Mouse (Mus musculus): ENCODE data around the gene Unk. TPM values are rescaled to one million over a fixed set of nuclear protein-coding genes. Genes with fewer than 3 reads are reported as not detected.

Unk gene
- total and polyA plus RNA-seq, 2 experiments from 2014 or later = 22.5 to 43.8 TPM

DNA sequence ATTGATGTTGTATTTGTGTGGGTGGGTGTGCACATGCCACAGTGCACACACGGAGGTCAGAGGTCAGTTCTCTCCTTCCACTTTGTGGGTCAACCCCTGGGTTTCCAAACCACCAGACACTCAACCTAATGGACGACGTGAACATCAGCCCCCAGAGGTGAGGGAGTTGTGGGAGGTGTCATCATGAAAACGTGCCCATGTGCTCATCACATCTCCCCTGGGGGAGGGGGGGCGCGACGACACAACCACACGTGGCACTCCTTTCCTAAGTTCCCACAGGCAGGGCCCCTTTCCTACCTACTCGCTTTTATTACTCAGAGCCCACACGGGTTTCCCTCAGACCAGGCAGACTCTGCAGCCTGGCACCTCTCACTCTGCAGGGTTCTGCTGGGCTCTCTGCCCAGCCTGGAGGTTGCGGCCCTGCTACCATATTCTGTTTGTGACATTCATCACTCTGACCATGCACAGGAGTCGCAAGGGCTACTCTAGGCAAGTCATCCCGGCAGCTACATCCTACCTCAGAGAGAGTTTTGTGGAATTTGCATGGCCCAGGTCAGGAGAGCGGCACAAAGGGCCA is 53.1 kb downstream of the Unk start:
- DNase-seq (no peak), ATAC-seq (no peak)
- H3K9ac ChIP-seq = no peak overlapping the region
- no peaks in the 10 kb centered on the region for H3K27me3 ChIP-seq (ENCODE audit: insufficient read depth, low read length)
- 0 out of 2 replicates have a peak, but pooled peaks cover 4% of the 10 kb centered on the region for H3K4me1 ChIP-seq (ENCODE audit: insufficient read depth)
- 91% methylated on average over 14 of the region's 14 CpGs for WGBS
- H3K27ac ChIP-seq (ENCODE audit: low read depth, low read length) = no peak overlapping the region
- no peaks in the 10 kb centered on the region for H3K9me3 ChIP-seq (ENCODE audit: low read length)
- peaks cover 51% of the 10 kb centered on the region for H3K36me3 ChIP-seq (ENCODE audit: insufficient read depth)
- no peak overlapping the region for H3K4me3 ChIP-seq (ENCODE audit: low read depth, low read length)
- no peak overlapping the region for H3K4me2 ChIP-seq (ENCODE audit: low read depth)
- TF ChIP-seq CTCF (IDR thresholded peaks at IDR 0.05; ENCODE audit: low read depth) = no peak

DNA sequence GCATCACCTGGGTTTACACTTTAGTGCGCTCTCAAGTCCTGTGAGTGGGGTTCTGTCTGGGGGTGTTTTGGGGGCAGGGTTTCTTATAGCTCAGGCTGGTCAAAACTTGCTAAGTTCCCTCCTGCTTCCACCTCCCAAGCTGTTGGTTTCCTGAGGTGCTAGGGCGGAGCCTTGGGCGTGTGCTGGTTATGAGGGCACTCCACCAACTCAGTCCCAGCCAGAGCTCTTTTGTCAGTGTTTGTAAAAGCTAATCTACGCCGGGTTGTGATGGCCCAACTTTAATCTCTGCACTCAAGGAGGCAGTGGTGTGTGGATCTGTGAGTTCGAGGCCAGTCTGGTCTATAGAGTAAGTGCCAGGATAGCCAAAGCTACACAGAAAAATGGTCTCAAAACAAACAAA is 54.0 kb downstream of the Unk start:
- Histone ChIP-seq H3K4me3 (ENCODE audit: low read depth, low read length) (no peak overlapping the region), H3K9me3 (ENCODE audit: low read length) (no peaks in the 10 kb centered on the region), H3K36me3 (ENCODE audit: insufficient read depth) (peaks cover 45% of the 10 kb centered on the region), H3K27me3 (ENCODE audit: insufficient read depth, low read length) (no peaks in the 10 kb centered on the region), H3K27ac (ENCODE audit: low read depth, low read length) (no peak overlapping the region), H3K4me1 (ENCODE audit: insufficient read depth) (0 out of 2 replicates have a peak, but pooled peaks cover 4% of the 10 kb centered on the region), H3K9ac (no peak overlapping the region), H3K4me2 (ENCODE audit: low read depth) (no peak overlapping the region)
- 94% methylated on average over 6 of the region's 6 CpGs for WGBS
- DNase-seq (no peak), ATAC-seq (no peak)
- no peak for TF ChIP-seq CTCF (IDR thresholded peaks at IDR 0.05; ENCODE audit: low read depth)

DNA sequence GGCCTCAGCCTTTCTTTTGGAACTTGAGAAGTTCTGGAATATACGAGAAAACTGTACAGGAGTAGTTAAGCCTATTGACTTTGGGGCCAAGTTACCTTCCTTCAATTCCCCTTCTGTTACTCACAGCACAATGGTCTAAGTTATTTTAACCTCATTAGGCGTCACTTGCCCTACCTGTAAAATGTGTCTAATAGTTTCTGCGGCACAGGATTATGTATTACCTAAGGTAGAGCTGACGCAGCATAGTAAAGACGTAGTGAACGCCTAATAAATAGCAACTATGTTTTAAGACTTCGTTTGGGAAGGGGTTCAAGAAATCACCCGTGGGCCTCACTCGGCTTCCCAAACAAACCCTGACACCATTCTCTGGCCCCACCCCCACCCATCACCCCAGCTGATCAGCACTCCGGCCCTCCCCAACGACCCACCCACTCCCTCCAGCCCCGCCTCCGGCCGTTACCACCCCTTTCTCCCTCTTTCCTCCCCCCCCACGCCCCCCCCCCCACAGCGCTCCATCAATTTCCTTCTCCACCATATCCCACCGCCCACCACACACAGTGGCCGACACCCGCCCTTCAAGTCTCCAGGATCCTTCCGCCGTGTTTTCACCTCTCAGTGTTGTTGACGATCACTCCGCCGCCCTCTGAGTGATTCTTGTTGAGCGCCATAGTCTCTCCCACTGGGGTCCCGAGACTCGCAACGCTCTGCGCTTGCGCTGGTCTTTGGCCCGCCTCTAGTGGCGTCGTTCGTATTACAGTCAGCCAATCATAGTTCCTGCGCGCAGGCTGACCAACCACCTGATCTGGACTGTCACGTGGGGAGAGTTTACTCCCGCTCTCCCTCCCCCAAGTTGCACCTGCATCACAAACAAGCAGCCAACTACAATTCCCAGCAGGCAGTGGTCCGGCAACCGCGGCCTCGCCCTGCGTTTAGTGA is 56.4 kb downstream of the Unk start, which contains the start of gene Wbp2:
Gene Wbp2, minus strand, starts transcription at position 738 of the 936 bp plus-strand sequence.
- H3K9me3 ChIP-seq (ENCODE audit: low read length) = no peaks in the 10 kb centered on the region
- peak; percentile 97 for ATAC-seq
- TF ChIP-seq CTCF (IDR thresholded peaks at IDR 0.05; ENCODE audit: low read depth) = peak; percentile 63
- H3K4me2 ChIP-seq (ENCODE audit: low read depth) = peak within 1 kb of the TSS; percentile 61
- peak; percentile 99 for DNase-seq
- 0 out of 2 replicates have a peak, but pooled peaks cover 4% of the 10 kb centered on the region for H3K4me1 ChIP-seq (ENCODE audit: insufficient read depth)
- peak within 1 kb of the TSS; percentile 36 for H3K9ac ChIP-seq
- WGBS = 3% methylated on average over 41 of the region's 43 CpGs
- peak within 1 kb of the TSS; percentile 67 for H3K27ac ChIP-seq (ENCODE audit: low read depth, low read length)
- H3K27me3 ChIP-seq (ENCODE audit: insufficient read depth, low read length) = no peaks in the 10 kb centered on the region
- peak within 1 kb of the TSS; percentile 48 for H3K4me3 ChIP-seq (ENCODE audit: low read depth, low read length)
- peaks cover 22% of the 10 kb centered on the region for H3K36me3 ChIP-seq (ENCODE audit: insufficient read depth)

DNA sequence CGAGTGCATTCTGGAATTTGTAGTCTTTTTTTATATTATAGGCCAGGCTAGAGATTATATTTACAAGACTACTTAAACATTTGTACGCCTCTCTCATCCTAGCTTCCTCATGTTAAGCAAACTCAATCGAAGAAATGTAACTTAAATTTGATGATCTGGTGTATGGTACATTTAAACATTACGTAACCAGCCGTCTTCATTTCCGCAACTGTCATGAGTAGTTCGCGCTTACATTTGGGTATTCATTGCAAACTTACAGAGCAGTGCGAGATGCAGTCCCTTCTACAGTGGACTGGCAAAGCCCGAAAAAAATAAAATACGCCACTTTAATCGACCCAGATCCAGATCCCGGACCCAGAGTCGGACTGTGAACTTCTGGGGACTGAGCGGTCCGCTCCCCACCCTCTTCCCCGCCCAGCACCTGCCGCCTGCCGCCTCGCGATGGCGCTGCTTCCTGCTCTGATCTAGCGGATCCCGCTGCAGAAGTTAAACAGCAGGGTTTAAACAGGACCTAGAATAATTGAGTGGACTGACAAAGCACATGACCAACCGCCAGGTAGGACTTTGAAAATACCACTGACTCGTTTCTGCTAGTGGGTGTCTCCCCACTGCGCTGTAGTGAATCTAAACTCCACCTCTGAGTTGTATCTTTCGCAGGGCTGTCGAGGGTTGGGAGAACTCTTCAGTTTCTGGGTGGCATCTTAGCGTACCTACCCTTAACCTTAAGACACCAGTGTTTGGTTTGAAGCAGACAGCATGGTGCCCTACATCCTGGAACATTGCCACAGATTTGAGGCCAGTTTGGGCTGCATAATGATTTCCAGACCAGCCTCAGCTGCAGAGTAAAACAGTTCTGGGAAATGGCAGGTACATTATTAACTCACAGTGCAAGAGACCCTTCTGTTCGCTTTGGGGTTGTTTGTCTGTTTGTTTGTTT is 57.3 kb downstream of the Unk start:
- Histone ChIP-seq H3K36me3 (ENCODE audit: insufficient read depth) (peaks cover 13% of the 10 kb centered on the region), H3K27me3 (ENCODE audit: insufficient read depth, low read length) (no peaks in the 10 kb centered on the region), H3K4me3 (ENCODE audit: low read depth, low read length) (peak overlapping the region; percentile 48), H3K4me2 (ENCODE audit: low read depth) (peak overlapping the region; percentile 61), H3K9me3 (ENCODE audit: low read length) (no peaks in the 10 kb centered on the region), H3K27ac (ENCODE audit: low read depth, low read length) (peak overlapping the region; percentile 54; the same call in 1 of the 2 replicates), H3K4me1 (ENCODE audit: insufficient read depth) (0 out of 2 replicates have a peak, but pooled peaks cover 4% of the 10 kb centered on the region), H3K9ac (0 out of 2 replicates have a peak overlapping the region, but pooled peaks have one; percentile 23)
- peak; percentile 89 for TF ChIP-seq CTCF (IDR thresholded peaks at IDR 0.05; ENCODE audit: low read depth)
- WGBS = 4% methylated on average over 31 of the region's 31 CpGs
- ATAC-seq (peak; percentile 81), DNase-seq (peak; percentile 88)

DNA sequence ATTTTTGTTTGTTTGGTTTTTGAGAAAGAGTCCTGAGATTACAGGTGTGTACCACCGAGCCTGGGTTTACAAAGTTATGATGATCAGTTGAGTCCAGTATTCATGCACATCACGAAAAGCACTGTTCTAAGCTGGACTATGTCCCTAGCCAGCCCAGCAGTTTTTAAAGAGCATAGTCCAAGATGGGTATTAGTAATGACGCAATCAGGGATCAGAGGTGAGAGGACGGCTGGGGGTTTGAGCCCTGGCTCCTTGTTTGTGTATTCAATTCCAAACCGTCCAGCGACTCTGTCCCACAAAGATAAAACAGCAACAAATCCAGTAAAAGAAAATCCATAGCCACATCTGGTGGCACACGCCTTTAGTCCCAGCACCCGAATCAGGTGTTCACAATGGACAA is 58.1 kb downstream of the Unk start:
- WGBS = 84% methylated on average over 8 of the region's 8 CpGs
- ATAC-seq (no peak), DNase-seq (no peak)
- H3K27ac ChIP-seq (ENCODE audit: low read depth, low read length) = no peak overlapping the region
- 0 out of 2 replicates have a peak, but pooled peaks cover 4% of the 10 kb centered on the region for H3K4me1 ChIP-seq (ENCODE audit: insufficient read depth)
- peaks cover 7% of the 10 kb centered on the region for H3K36me3 ChIP-seq (ENCODE audit: insufficient read depth)
- no peak overlapping the region for H3K4me3 ChIP-seq (ENCODE audit: low read depth, low read length)
- H3K27me3 ChIP-seq (ENCODE audit: insufficient read depth, low read length) = no peaks in the 10 kb centered on the region
- H3K9ac ChIP-seq = no peak overlapping the region
- no peak overlapping the region; the same call in 1 of the 2 replicates for H3K4me2 ChIP-seq (ENCODE audit: low read depth)
- no peak for TF ChIP-seq CTCF (IDR thresholded peaks at IDR 0.05; ENCODE audit: low read depth)
- H3K9me3 ChIP-seq (ENCODE audit: low read length) = no peaks in the 10 kb centered on the region

DNA sequence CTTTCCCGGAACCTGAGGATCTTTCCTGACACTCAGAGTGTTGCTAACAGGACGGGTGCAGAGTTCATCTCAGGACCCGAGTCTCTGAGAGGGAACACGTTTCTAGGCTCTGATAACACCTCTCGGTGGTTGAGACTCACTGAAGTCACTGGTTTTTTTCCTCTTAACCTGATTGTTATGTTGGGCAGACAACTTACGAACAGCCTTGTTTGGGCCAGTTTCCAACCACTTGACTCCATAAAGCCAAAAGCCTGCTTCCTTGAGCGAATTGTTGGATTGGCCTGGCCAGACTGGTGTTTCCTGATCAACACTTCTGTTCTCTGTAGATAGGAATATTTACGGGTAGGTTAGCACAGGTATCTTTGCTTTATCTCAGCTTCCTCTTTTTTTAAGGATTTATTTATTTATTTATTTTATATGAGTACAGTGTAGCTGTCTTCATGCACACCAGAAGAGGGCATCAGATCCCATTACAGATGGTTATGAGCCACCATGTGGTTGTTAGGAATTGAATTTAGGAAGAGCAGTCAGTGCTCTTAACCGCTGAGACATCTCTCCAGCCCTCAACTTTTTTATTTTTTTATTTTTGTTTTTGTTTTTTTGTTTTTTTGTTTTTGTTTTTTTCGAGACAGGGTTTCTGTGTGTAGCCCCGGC is 58.7 kb downstream of the Unk start:
- Histone ChIP-seq H3K4me2 (ENCODE audit: low read depth) (no peak overlapping the region), H3K9ac (no peak overlapping the region), H3K27me3 (ENCODE audit: insufficient read depth, low read length) (no peaks in the 10 kb centered on the region), H3K4me3 (ENCODE audit: low read depth, low read length) (no peak overlapping the region), H3K27ac (ENCODE audit: low read depth, low read length) (no peak overlapping the region), H3K4me1 (ENCODE audit: insufficient read depth) (0 out of 2 replicates have a peak, but pooled peaks cover 4% of the 10 kb centered on the region), H3K9me3 (ENCODE audit: low read length) (no peaks in the 10 kb centered on the region), H3K36me3 (ENCODE audit: insufficient read depth) (peaks cover under 1% of the 10 kb centered on the region; the same call in 1 of the 2 replicates)
- TF ChIP-seq CTCF (IDR thresholded peaks at IDR 0.05; ENCODE audit: low read depth) = peak; percentile 23; the same call in 1 of the 2 replicates
- 87% methylated on average over 11 of the region's 11 CpGs for WGBS
- no peak for DNase-seq
- no peak for ATAC-seq
